Mouse (Mus musculus) granulocyte monocyte progenitor cell, adult 5-6 weeks (primary cell): Measurements from ENCODE around the gene Nlrp9b. TPM values are rescaled to one million over a fixed set of nuclear protein-coding genes. Genes with fewer than 3 reads are reported as not detected.
"Not testable (repeated sequence)": the region's sequence is repeated elsewhere in the genome, so short reads cannot be mapped to it uniquely, and the experiment has no call there.

Experiments
- ATAC-seq: replicated peaks from 2 replicates; pipeline ENCODE4 v1.8.0; 2016; ENCODE audit warnings: mild to moderate bottlenecking, moderate TSS enrichment, inconsistent platforms; ENCODE audit not compliant: poor library complexity, severe bottlenecking
- total RNA-seq, 2 experiments: library from RNA; stranded (forward) in 1 of 2; stranded (reverse) in 1 of 2; fragments of 200-712, 200-1000 nt in 1 of 2; fragments of >200 nt in 1 of 2; fragmentation: Nextera tagmentation in 1 of 2; gene quantifications; 2 replicates each; pipeline ENCODE4 v1.2.3; 2014 to 2017

Nlrp9b gene
- total RNA-seq, 2 experiments from 2014 or later: not detected

DNA sequence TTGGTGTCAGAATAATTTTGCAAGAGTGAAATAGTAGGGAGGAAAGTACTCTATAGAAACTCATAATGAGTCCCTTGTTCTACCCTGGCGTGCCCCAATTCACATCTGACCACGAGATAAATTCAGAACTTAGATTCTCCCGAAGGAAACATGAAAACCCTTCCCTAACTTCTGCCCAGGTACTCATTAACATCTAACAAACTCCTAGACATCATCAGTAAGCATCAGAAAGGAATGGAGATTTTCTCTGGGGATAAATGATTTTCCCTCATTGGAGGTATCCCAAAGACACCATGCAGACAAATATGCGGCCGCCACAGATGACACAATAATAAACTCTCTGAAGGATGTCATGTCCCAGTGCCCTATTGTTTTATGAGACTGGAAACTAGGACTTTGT lies 108.1 kb downstream of the Nlrp9b start, which contains the start of gene Vmn1r91:
Gene Vmn1r91, plus strand, starts transcription at position 301 of the 400 bp plus-strand sequence.
- not testable (repeated sequence) for ATAC-seq

GRCm38 (mm10) chr7:20122479-20122878 lies 131.2 kb downstream of the Nlrp9b start, which contains the start of gene Gm16442:
Gene Gm16442, minus strand, starts transcription at chr7:20122579.
- not testable (repeated sequence) for ATAC-seq

Other genes starting within 250 kb of the Nlrp9b start
- gene Nectin2, start 241.0 kb upstream of the Nlrp9b start, total RNA-seq (2014; fragmentation: Nextera tagmentation): 1.7 and 2.0 TPM in 2 replicates
- gene Nectin2, start 241.0 kb upstream of the Nlrp9b start, total RNA-seq (2017): 1.6 and 1.8 TPM in 2 replicates
- gene Bcam, start 220.4 kb upstream of the Nlrp9b start, total RNA-seq (2014; fragmentation: Nextera tagmentation): not detected in 2 replicates
- not detected in 2 replicates for gene Bcam, start 220.4 kb upstream of the Nlrp9b start, total RNA-seq (2017)
- gene Cblc, start 194.7 kb upstream of the Nlrp9b start, total RNA-seq (2014; fragmentation: Nextera tagmentation): not detected in 2 replicates
- gene Cblc, start 194.7 kb upstream of the Nlrp9b start, total RNA-seq (2017): not detected in 2 replicates
- gene Bcl3, start 168.7 kb upstream of the Nlrp9b start, total RNA-seq (2014; fragmentation: Nextera tagmentation): 7.5 and 8.5 TPM in 2 replicates
- 0.57 and 1.0 TPM in 2 replicates for gene Bcl3, start 168.7 kb upstream of the Nlrp9b start, total RNA-seq (2017)
- not detected in 2 replicates for gene Gm19345, start 139.5 kb upstream of the Nlrp9b start, total RNA-seq (2014; fragmentation: Nextera tagmentation)
- not detected in 2 replicates for gene Gm19345, start 139.5 kb upstream of the Nlrp9b start, total RNA-seq (2017)
- gene Ceacam16, start 130.2 kb upstream of the Nlrp9b start, total RNA-seq (2014; fragmentation: Nextera tagmentation): not detected in 2 replicates
- gene Ceacam16, start 130.2 kb upstream of the Nlrp9b start, total RNA-seq (2017): 0.56 TPM in 1 of 2 replicates, not detected in the other
- not detected in 2 replicates for gene Ceacam19, start 103.5 kb upstream of the Nlrp9b start, total RNA-seq (2014; fragmentation: Nextera tagmentation)
- not detected in 2 replicates for gene Ceacam19, start 103.5 kb upstream of the Nlrp9b start, total RNA-seq (2017)
- 10.7 and 32.3 TPM in 2 replicates for gene Pvr, start 70.3 kb upstream of the Nlrp9b start, total RNA-seq (2014; fragmentation: Nextera tagmentation)
- gene Pvr, start 70.3 kb upstream of the Nlrp9b start, total RNA-seq (2017): 10.9 and 11.3 TPM in 2 replicates
- gene Igsf23, start 40.7 kb upstream of the Nlrp9b start, total RNA-seq (2014; fragmentation: Nextera tagmentation): 3.4 TPM in 1 of 2 replicates, not detected in the other
- not detected in 2 replicates for gene Igsf23, start 40.7 kb upstream of the Nlrp9b start, total RNA-seq (2017)
- not detected in 2 replicates for gene Ceacam20, start 26.1 kb upstream of the Nlrp9b start, total RNA-seq (2014; fragmentation: Nextera tagmentation)
- gene Ceacam20, start 26.1 kb upstream of the Nlrp9b start, total RNA-seq (2017): not detected in 2 replicates
- gene Vmn1r91, start 108.2 kb downstream of the Nlrp9b start, total RNA-seq (2014; fragmentation: Nextera tagmentation): not detected in 2 replicates
- gene Vmn1r91, start 108.2 kb downstream of the Nlrp9b start, total RNA-seq (2017): not detected in 2 replicates
- gene Gm16442, start 131.1 kb downstream of the Nlrp9b start, total RNA-seq (2014; fragmentation: Nextera tagmentation): not detected in 2 replicates
- not detected in 2 replicates for gene Gm16442, start 131.1 kb downstream of the Nlrp9b start, total RNA-seq (2017)
- not detected in 2 replicates for gene Vmn1r93, start 147.6 kb downstream of the Nlrp9b start, total RNA-seq (2014; fragmentation: Nextera tagmentation)
- not detected in 2 replicates for gene Vmn1r93, start 147.6 kb downstream of the Nlrp9b start, total RNA-seq (2017)
- not detected in 2 replicates for gene Vmn1r94, start 176.9 kb downstream of the Nlrp9b start, total RNA-seq (2014; fragmentation: Nextera tagmentation)
- not detected in 2 replicates for gene Vmn1r94, start 176.9 kb downstream of the Nlrp9b start, total RNA-seq (2017)
- gene Vmn1r95, start 202.2 kb downstream of the Nlrp9b start, total RNA-seq (2014; fragmentation: Nextera tagmentation): not detected in 2 replicates
- not detected in 2 replicates for gene Vmn1r95, start 202.2 kb downstream of the Nlrp9b start, total RNA-seq (2017)
- not detected in 2 replicates for gene Gm6164, start 214.1 kb downstream of the Nlrp9b start, total RNA-seq (2014; fragmentation: Nextera tagmentation)
- not detected in 2 replicates for gene Gm6164, start 214.1 kb downstream of the Nlrp9b start, total RNA-seq (2017)
- not detected in 2 replicates for gene Gm4498, start 242.4 kb downstream of the Nlrp9b start, total RNA-seq (2014; fragmentation: Nextera tagmentation)
- not detected in 2 replicates for gene Gm4498, start 242.4 kb downstream of the Nlrp9b start, total RNA-seq (2017)